In genomic region chr5:15928506-15928905, GRCm38 (mm10) we compare ENCODE assay signal across 35 mouse cellular contexts. TPM values are rescaled to one million over a fixed set of nuclear protein-coding genes. Genes with fewer than 3 reads are reported as not detected.
"Had no signal": no experiment of that assay in that cellular context is flagged by ENCODE, and none has a peak within 500 bp of the region (broad histone marks: within the 10 kb centered on the region; RNA-seq: fewer than 3 reads in every experiment).

No protein-coding gene starts in this region.

- H3K27ac ChIP-seq: heart, embryonic 10.5 days; heart, embryonic 13.5 days; heart, embryonic 15.5 days; hindbrain, embryonic 10.5 days; hindbrain, embryonic 12.5 days; hindbrain, embryonic 13.5 days; hindbrain, embryonic 14.5 days; hindbrain, embryonic 15.5 days; hindbrain, postnatal 0 days; intestine, embryonic 15.5 days; kidney, embryonic 15.5 days; kidney, postnatal 0 days; layer of hippocampus, adult 2 months had no signal

- H3K9ac ChIP-seq: heart, embryonic 12.5 days; heart, embryonic 13.5 days; heart, embryonic 15.5 days; hindbrain, embryonic 12.5 days; hindbrain, embryonic 13.5 days; hindbrain, embryonic 14.5 days; hindbrain, embryonic 15.5 days; intestine, embryonic 15.5 days; kidney, embryonic 15.5 days had no signal

- H3K27me3 ChIP-seq: heart, embryonic 12.5 days; heart, embryonic 15.5 days; intestine, embryonic 15.5 days; kidney, embryonic 15.5 days had no signal

- H3K4me3 ChIP-seq: heart, embryonic 10.5 days; heart, embryonic 12.5 days; heart, embryonic 13.5 days; heart, embryonic 15.5 days; hindbrain, embryonic 10.5 days; hindbrain, embryonic 12.5 days; hindbrain, embryonic 13.5 days; hindbrain, embryonic 15.5 days; intestine, embryonic 15.5 days; kidney, embryonic 15.5 days; layer of hippocampus, adult 2 months had no signal

- H3K36me3 ChIP-seq: heart, embryonic 10.5 days; heart, embryonic 12.5 days; heart, embryonic 13.5 days; heart, embryonic 15.5 days; hindbrain, embryonic 10.5 days; hindbrain, embryonic 12.5 days; hindbrain, embryonic 13.5 days; hindbrain, embryonic 15.5 days; intestine, embryonic 15.5 days; kidney, embryonic 15.5 days had no signal

- H3K4me2 ChIP-seq: heart, embryonic 11.5 days; heart, embryonic 12.5 days; heart, embryonic 13.5 days; heart, embryonic 15.5 days; hindbrain, embryonic 12.5 days; hindbrain, embryonic 13.5 days; hindbrain, embryonic 14.5 days; hindbrain, embryonic 15.5 days; intestine, embryonic 15.5 days; kidney, embryonic 15.5 days had no signal

- H3K9me3 ChIP-seq: heart, embryonic 10.5 days; heart, embryonic 12.5 days; heart, embryonic 13.5 days; heart, embryonic 15.5 days; hindbrain, embryonic 10.5 days; hindbrain, embryonic 12.5 days; hindbrain, embryonic 13.5 days; hindbrain, embryonic 15.5 days; intestine, embryonic 15.5 days; kidney, embryonic 15.5 days had no signal

- ATAC-seq: hindbrain, embryonic 16.5 days; hindbrain, postnatal 0 days; inflammation-experienced regulatory T-cells, adult 6 months; intestine, embryonic 15.5 days; intestine, embryonic 16.5 days; intestine, postnatal 0 days had no signal

- H3K4me1 ChIP-seq: intestine, embryonic 15.5 days had no signal

- DNase-seq: heart, postnatal 10 days; heart, postnatal 14 days; heart, postnatal 36 days; heart, postnatal 4 days; kidney, adult 11 months; kidney, adult 18-20 months; kidney, adult 2 months; kidney, adult 8-10 months; kidney, adult 9 months; kidney, postnatal 10 days; kidney, postnatal 14 days; kidney, postnatal 25 days; kidney, postnatal 36 days; kidney, postnatal 4 days; layer of hippocampus, adult 9-11 months; layer of hippocampus, postnatal 36 days had no signal

RNA-seq across cellular contexts. Expression of gene Cacna2d1, which starts 6.0 kb away (rescaled TPM):
- polyA plus RNA-seq: inflammation-experienced regulatory T-cells, adult 6 months had no signal
